In genomic region chr14:45510787-45511186, GRCm38 (mm10) we compare ENCODE assay signal across 11 mouse cellular contexts. TPM values are rescaled to one million over a fixed set of nuclear protein-coding genes. Genes with fewer than 3 reads are reported as not detected.
DNase-seq lines count a peak whose midpoint lies in the region; ATAC-seq lines count a peak whose summit lies in the region.
"Had no signal": no experiment of that assay in that cellular context is flagged by ENCODE, and none has a peak within 500 bp of the region (broad histone marks: within the 10 kb centered on the region; RNA-seq: fewer than 3 reads in every experiment).

No protein-coding gene starts in this region.

- H3K4me2 ChIP-seq in liver, embryonic 13.5 days = no peak overlapping the region
- no peak overlapping the region for H3K4me2 ChIP-seq in midbrain, embryonic 14.5 days (ENCODE audit: low read length)

- no peaks in the 10 kb centered on the region for H3K9me3 ChIP-seq in liver, embryonic 13.5 days (replicated peaks)
- 0 out of 2 replicates have a peak, but pooled peaks cover under 1% of the 10 kb centered on the region for H3K9me3 ChIP-seq in midbrain, embryonic 14.5 days (ENCODE audit: control insufficient read depth, low read length)
- H3K9me3 ChIP-seq: G1E had no signal

- peaks cover 38% of the 10 kb centered on the region for H3K4me1 ChIP-seq in liver, embryonic 13.5 days (replicated peaks)
- peaks cover 20% of the 10 kb centered on the region; the same call in 1 of the 2 replicates for H3K4me1 ChIP-seq in midbrain, embryonic 14.5 days (ENCODE audit: control insufficient read depth, insufficient read depth, low read length)

- no peak overlapping the region for H3K9ac ChIP-seq in liver, embryonic 13.5 days
- no peak overlapping the region for H3K9ac ChIP-seq in midbrain, embryonic 14.5 days (replicated peaks; ENCODE audit: low read length)

- peak; percentile 41; the same call in 1 of the 2 replicates for ATAC-seq in liver, embryonic 13.5 days (ENCODE audit: low read depth)
- no peak for ATAC-seq in midbrain, embryonic 14.5 days (ENCODE audit: low FRiP score, low TSS enrichment)
- ATAC-seq: hindbrain, embryonic 16.5 days had no signal

- H3K4me3 ChIP-seq in liver, embryonic 13.5 days (replicated peaks) = no peak overlapping the region
- H3K4me3 ChIP-seq in midbrain, embryonic 14.5 days (replicated peaks; ENCODE audit: low read depth, low read length) = no peak overlapping the region

- DNase-seq in adrenal gland, postnatal 10 days = peak; percentile 60
- DNase-seq in adrenal gland, adult 18-20 months (ENCODE audit: low spot score in 2 of 2) = no peak
- DNase-seq in liver, embryonic 13.5 days = no peak
- DNase-seq in liver = no peak
- DNase-seq in kidney, postnatal 10 days = peak; percentile 73
- peak; percentile 57 to 66 for DNase-seq in lung, postnatal 4 days
- no peak for DNase-seq in midbrain, embryonic 14.5 days
- DNase-seq in spleen, adult 18-20 months = no peak
- DNase-seq: cerebellum, adult 9-10 months had no signal

- H3K36me3 ChIP-seq in liver, embryonic 13.5 days = no peaks in the 10 kb centered on the region
- no peaks in the 10 kb centered on the region for H3K36me3 ChIP-seq in midbrain, embryonic 14.5 days (ENCODE audit: control insufficient read depth, insufficient read depth, low read length)
- H3K36me3 ChIP-seq: G1E had no signal

- peak overlapping the region; percentile 42; the same call in 1 of the 2 replicates for H3K27ac ChIP-seq in liver, embryonic 13.5 days
- H3K27ac ChIP-seq in midbrain, embryonic 14.5 days (replicated peaks; ENCODE audit: low read depth, low read length) = no peak overlapping the region

- no peaks in the 10 kb centered on the region for H3K27me3 ChIP-seq in liver, embryonic 13.5 days
- H3K27me3 ChIP-seq in midbrain, embryonic 14.5 days (ENCODE audit: control insufficient read depth, insufficient read depth, low read length) = no peaks in the 10 kb centered on the region

- 34% methylated on average over 4 of the region's 4 CpGs for WGBS in liver, embryonic 13.5 days (ENCODE audit: insufficient replicate concordance)
- WGBS in midbrain, embryonic 14.5 days = 65% methylated on average over 4 of the region's 4 CpGs

RNA-seq across cellular contexts. Expression of gene Fermt2, which starts 19.1 kb away (rescaled TPM):
- total RNA-seq in adrenal gland, postnatal 10 days (2021) = 100 to 1,000 TPM; 160 to 178 TPM
- total RNA-seq in adrenal gland, adult 18-20 months (2021) = 100 to 1,000 TPM in 1 of 2 experiments, 10 to 100 TPM in 1; 82.2 to 118 TPM
- polyA plus RNA-seq in liver, embryonic 13.5 days (2015; fragmentation: Nextera tagmentation; extraction: Ambion mirVana) = 31.6 and 35.4 TPM in 2 replicates
- polyA plus RNA-seq in midbrain, embryonic 14.5 days (2014; fragmentation: Nextera tagmentation; extraction: Ambion mirVana) = 49.1 and 63.8 TPM in 2 replicates
- polyA plus RNA-seq: G1E had no signal

Comparison
In these comparisons a context has a peak if more than half of its experiments do, and no peak if none do; other contexts are left out.
1. DNase-seq: peak in adrenal gland, postnatal 10 days (single experiment), kidney, postnatal 10 days (single experiment) and lung, postnatal 4 days (2 of 2); none in adrenal gland, adult 18-20 months (0 of 2), liver, embryonic 13.5 days (single experiment), liver (single experiment), midbrain, embryonic 14.5 days (single experiment) and spleen, adult 18-20 months (0 of 2).